Mouse (Mus musculus): ENCODE data around the gene Cpe. TPM values are rescaled to one million over a fixed set of nuclear protein-coding genes. Genes with fewer than 3 reads are reported as not detected.
A peak's percentile ranks its signal among the peaks of the same experiment; 100 is the strongest.

The Cpe gene
- total RNA-seq (2021), result 1,000 to 10,000 TPM; 2,160 to 2,285 TPM

DNA sequence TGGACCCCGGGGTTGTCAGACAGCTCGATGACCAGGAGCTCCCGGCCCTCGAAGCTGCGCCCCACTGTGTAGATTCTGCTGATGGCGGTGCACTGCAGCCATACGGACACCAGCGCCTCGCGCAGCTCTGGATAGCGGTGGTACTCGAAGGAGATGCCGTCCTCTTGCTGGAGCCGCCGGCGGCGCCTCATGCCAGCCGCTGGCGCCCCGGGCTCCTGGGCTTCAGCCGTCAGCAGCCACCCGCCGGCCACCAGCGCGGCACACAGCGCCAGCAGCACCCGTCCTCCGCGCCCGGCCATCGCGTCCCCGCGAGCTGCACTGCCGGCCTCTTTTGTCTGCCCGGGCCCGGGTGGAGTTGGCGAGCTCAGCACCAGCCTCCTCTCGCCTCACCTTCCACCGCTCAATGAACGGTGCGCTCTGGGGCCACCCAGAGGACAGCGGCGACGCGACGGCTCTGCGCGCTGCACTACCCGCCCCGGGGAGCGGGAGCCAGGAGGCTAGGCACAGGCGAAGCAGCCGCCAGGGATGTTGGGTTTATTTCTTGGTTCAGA lies at the start of gene Cpe:
TSS of gene Cpe (minus strand) at position 404 of the 551 bp plus-strand sequence.
- intact Hi-C loops (cut with DNase I), result loop anchor here (1.0 to 5.0 kb wide), 2 partner anchors 35 to 74 kb away; no protein-coding TSS in a partner anchor
- DNase-seq (ENCODE audit: low spot score in 2 of 2), result peak; percentile 89 to 91

DNA sequence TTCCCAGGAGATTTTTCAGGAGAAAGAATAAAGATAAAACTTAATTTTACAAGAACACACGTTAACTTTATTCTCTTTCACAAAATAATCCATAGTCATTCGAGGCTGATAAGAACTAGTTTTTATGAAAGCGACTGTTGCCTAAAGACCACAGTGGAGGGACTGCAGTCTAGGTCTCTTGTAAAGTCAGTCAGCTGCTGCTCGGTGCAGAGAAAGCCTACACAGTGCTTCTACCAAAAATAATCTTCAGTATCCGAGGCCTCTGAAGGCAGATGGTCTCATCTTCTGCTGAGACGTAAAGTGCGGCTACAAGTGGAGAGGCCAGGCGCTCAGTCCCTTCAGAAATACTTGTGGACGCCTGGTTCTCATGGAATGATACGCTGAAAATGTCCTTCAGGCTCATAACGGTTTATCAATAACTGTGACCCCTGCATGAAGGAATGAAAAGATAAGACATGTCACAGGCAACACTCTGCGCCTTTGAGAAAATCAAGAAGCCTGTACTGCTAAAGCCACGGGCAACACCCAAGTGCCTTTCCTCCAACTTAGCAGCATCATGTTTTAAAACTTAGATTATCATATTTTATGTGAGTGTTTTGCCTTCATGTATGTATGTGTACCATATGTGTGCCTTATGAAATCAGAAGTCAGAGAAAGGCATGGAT lies 47.8 kb upstream of the Cpe start:
- no peak for DNase-seq (ENCODE audit: low spot score in 2 of 2)
- intact Hi-C loops (cut with DNase I), result no loop called here

DNA sequence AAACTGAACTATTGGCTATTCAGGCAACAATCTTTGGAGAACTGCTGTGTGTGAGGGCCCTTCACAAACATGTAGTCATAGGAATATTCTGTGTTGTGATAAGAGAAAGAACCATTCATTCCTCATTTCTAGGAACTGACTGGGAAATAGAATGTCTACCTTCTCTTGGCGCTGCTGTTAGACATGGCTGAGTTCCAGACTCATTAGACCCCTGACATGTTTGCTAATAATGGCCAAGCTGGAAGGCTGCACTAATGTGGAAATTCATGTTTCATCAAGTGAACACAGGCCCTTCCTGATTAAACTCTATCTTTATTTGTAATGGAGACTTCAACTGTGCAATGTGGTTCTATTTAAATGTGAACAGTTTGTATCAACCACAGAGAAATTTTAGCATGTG lies 46.1 kb upstream of the Cpe start:
- DNase-seq (ENCODE audit: low spot score in 2 of 2), result no peak
- intact Hi-C loops (cut with DNase I), result no loop called here

DNA sequence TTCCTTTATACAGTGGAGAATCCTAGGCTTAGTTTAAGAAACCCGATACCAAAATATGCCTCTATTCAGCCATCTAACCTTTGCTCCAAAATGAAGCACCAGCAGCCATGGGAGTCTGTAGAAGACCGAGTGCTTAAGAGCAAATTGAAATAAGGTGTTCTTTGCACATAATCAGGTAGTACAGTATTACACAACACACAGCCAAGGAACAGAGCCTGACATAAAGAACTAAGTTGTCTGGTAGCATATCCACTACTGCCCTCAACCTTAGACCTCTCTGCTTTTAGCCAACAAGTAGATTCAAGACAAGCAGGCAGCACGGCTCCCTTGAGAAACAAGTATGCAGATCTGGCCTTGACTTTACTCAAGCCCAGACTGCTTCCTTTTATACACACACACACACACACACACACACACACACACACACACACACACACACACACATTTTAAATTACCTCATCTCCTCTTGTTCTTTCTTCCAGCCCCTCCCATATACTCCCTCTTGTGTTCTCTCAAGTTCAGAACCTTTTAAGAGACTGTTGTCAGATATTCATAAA lies 44.0 kb upstream of the Cpe start:
- intact Hi-C loops (cut with DNase I), result no loop called here
- DNase-seq (ENCODE audit: low spot score in 2 of 2), result no peak

DNA sequence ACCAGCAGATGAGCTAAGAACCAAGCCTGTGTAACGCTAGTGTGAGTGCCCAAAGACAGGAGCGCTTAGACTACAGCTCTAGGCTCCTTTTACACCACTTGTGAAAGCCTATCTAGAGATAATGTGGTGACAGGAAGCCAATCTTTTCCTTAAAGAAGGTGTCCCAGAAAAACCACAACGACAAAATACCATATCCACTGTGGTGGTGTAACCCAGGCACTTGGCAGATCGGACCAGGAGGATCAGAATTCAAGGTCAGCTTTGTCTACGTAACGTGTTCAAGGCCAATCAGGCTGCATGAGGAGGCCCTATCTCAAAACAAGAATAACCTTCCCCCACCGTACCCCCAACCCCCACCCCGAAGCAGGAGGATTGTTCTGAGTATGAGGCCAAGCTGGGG lies 42.3 kb upstream of the Cpe start:
- intact Hi-C loops (cut with DNase I), result no loop called here
- no peak for DNase-seq (ENCODE audit: low spot score in 2 of 2)

DNA sequence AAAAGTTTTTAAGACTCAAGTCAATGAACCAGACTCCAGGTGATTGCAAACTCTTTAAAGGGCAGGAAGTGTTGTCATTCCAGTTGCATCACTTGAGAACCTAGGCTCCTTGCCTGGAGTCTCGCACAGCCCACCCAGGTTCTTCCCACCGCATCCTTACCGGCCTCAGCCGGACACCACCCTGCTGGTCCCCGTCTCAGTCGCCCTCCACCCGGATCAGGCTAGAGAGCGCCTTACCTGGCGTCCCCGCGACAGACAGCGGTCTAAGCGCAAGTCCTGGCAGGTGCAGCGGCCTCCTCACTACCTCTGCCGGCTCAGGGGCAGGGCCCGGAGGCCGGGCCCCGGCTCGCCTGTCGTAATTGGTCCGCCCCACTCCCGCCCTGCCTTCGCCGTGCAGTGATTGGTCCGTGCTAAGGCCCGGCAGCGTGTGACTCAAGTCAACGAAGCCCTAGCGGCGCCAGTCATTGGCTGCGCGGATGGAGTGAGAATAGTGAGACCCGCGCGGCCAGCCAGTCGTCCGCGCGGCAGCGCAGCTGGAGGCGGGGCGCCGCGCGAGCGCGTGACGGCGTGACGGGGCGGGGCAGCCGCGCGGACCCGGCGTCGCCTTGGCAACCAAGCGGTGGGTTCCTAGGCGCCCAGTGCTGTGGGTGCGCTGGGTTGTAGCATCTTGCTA lies 40.6 kb upstream of the Cpe start, which contains the start of gene Msmo1:
TSS of gene Msmo1 (minus strand) at position 522 of the 673 bp plus-strand sequence.
- DNase-seq (ENCODE audit: low spot score in 2 of 2), result peak; percentile 98
- intact Hi-C loops (cut with DNase I), result no loop called here

DNA sequence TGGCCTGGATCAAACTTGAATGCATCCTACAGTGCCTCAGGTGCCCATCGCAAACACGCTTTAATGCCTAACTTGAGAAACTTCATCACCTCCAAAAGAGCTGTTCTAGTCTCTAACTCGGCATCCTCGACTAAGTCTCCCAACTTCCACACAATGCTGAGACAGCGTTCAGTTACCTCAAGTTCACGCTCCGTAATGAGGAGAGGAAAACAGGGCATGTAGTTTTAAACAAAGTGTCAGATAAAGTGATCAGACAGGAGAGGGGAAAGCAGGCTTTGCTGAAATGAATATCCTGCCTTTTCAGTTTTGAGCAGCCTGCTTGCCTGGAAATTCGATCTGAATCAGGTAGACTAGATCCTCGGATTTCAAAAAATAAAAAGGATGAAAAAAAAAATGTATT lies 39.7 kb upstream of the Cpe start:
- intact Hi-C loops (cut with DNase I), result no loop called here
- no peak for DNase-seq (ENCODE audit: low spot score in 2 of 2)

DNA sequence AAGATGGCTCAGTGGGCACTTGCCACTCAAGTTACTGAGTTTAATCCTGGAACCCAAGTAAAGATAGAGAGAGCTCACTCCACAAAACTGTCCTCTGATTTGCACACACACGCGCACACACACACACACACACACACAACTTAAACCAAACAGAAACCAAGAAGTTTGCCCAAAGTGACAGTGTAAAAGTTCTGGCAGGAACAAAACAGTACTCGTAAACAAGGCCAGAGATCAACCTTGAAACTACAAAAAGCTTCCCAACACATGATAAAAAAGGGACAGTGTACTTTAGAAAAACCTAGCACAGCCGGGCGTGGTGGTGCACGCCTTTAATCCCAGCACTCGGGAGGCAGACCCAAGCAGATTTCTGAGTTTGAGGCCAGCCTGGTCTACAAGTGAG lies 35.3 kb upstream of the Cpe start:
- no peak for DNase-seq (ENCODE audit: low spot score in 2 of 2)
- intact Hi-C loops (cut with DNase I), result no loop called here

DNA sequence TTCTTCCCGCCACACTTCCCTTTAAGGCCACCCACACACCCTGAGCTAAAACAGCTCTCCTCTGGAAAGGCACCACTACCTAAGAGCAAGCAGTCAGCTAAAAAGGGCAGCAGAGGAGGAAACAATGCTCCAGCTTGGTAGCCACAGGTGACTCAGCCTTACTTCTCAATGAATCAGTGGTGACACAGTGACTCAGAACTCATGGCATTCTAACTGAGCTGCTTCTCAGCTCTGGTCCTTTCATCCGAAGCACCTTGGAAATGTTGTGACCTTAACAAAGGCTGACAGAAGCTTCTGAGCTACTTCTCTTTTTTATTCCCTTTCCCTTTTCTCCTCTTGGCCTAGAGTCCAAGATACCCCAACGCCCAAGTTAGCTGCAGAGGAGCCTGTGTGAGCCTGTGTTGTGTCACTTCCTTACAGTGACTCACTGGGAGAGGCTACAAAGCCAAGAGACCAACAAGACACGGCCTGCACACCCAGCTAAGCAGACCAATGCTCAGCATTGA lies 33.4 kb upstream of the Cpe start:
- DNase-seq (ENCODE audit: low spot score in 2 of 2), result no peak

DNA sequence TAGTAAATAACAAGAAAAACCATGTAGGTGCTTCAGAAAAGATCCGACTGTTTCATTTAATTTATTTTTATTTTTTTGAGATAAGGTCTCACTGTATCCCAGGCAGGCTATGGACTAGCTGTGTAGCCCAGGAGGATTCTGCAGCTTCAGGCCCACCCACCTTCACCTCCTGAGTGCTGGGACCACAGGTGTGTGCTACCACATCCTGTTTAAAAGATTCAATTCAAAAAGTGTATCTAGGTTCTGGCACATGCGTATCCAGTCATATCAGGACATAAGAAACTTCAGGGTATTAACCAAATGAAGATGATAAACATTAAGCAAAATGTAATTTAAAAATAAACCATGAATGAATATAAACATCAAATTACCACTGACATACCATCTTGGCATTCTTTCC lies 30.4 kb upstream of the Cpe start:
- intact Hi-C loops (cut with DNase I), result no loop called here
- DNase-seq (ENCODE audit: low spot score in 2 of 2), result no peak

More for the DNA sequence above, 33.4 kb upstream of the Cpe start:
- intact Hi-C loops (cut with DNase I), result no loop called here

DNA sequence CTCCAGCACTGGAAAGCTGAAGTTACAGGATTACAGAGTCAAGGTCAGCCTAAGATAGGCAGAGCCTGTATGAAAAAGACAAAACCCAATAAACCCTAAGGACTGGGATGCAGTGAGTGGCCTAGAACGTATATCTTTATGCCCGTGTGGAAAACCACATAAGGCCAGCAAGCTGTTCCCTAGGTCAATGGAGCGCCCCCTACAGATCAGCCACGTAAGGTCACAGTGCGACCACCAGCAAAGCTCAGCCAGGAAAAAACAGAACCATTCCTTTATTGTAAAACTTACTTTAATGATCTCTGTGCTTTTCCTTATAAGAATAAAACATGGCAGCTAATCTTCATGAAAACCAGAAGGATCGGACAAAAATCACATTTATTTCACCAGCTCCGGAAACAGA lies 25.0 kb upstream of the Cpe start:
- intact Hi-C loops (cut with DNase I), result no loop called here
- no peak for DNase-seq (ENCODE audit: low spot score in 2 of 2)

DNA sequence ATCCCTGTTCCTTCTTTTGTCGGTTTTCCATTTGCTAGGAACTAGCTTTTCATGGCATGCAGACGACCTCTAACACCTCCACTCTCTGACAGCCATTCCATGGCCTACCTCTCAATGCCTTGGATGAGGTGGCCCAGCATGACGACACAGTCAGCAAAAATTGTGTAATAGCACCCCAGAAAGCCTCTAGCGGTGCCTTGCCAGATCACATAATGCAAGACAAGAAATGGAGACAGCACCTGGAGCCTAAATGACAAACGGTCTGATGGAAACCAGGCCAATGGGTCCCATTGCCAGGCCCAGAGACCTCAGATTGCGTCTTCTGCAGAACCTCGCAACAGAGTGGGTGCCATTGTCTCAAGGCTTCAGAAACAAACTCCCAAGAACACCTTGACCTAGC lies 19.6 kb upstream of the Cpe start:
- DNase-seq (ENCODE audit: low spot score in 2 of 2), result no peak
- intact Hi-C loops (cut with DNase I), result no loop called here

DNA sequence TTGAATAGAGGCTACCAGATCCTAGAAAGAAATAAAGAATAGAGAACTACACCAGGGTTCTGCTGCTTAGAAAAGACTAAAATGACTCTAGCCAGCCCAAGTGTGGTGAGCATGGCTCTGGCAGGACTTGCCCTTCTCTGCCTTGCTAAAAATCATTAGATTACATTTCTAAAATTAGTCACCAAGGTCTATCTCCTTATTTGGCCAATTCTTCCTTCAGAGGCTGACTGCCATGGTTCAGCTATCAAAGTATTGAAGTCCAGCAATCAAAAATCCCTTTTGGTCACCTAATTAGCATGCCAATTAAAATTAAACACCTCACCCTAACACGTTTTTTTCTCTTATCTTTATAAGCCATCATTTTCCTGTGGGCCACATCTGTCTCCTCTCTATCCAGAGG lies 18.7 kb upstream of the Cpe start:
- DNase-seq (ENCODE audit: low spot score in 2 of 2), result no peak
- intact Hi-C loops (cut with DNase I), result no loop called here

DNA sequence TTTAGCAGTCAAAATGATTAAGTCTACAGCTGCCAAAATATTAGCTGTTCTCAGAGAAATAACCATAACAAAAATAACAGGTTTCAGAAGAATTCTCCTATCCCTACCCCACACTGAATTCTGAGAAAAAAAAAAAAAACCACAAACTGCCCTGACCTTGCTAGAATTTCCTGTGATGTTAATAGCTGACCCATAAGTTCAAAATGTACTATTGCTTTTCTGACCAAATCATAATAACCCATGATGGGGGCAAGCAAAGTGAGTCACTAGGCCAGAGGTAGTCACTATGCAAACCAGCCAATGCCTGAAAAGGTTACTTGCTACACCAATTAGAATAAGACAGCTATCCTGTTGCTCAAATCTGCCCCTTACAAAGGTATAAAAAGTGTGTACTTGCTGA lies 14.6 kb upstream of the Cpe start:
- intact Hi-C loops (cut with DNase I), result no loop called here
- DNase-seq (ENCODE audit: low spot score in 2 of 2), result no peak

DNA sequence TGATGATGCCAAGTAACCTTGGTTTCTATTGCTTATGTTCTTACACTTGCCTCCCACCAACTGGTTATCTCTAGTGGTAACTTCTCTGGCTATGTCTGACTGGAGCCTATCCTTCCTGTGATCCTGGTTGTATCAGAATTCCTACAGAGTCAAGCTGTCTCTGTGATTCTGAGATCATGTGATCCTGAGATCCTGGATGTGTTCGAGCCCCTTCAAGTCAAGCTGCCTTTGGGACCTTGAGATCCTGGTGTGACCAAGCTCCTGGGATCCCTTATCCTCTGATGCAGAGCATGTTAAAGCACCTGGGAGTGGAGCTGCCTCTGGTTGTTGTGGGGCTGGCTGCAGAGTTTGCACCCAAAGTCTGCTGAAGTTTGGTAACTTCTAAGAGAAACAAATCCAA lies 10.3 kb upstream of the Cpe start:
- intact Hi-C loops (cut with DNase I), result no loop called here
- DNase-seq (ENCODE audit: low spot score in 2 of 2), result no peak

DNA sequence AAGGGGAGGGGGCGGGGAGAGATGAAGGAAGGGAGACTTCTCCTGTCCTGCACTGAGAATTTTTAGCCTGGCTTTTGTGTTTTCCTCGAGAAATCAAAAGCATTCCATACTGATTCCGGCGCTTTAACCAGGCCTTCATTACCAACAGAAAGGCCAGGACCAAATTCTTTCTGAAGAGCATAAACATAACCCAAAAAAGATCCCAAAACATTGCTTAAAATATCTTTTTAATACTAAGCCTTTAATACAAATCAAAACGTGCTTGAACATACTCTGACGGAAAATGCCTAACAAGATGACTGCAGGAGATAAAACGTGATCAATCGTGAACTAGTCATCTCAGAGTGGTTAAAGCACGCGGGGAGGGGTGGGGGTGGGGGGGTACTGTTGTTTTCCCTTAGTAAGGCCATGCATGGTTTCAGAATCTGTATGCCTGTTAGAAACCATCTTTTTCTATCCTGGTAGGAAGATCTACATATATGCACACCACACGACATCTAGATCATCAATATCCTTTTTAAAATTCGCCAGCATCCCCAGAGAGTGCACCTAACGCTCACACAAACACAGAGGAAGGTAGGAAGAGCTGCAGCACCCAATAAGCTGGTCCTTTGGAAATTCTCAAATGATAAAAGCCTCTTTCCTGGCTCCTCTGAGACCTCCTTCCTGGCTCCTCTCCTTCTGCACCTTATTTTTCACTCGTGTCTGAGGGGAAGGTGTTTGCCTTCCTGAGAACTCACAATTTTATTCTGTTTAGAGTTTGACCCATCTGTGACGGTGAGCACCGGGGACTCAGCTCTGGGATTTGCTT lies 1.1 kb downstream of the Cpe start:
- intact Hi-C loops (cut with DNase I), result loop anchor here (1.0 to 5.0 kb wide), 2 partner anchors 34 to 73 kb away; no protein-coding TSS in a partner anchor
- peak; percentile 23 to 35 for DNase-seq (ENCODE audit: low spot score in 2 of 2)

DNA sequence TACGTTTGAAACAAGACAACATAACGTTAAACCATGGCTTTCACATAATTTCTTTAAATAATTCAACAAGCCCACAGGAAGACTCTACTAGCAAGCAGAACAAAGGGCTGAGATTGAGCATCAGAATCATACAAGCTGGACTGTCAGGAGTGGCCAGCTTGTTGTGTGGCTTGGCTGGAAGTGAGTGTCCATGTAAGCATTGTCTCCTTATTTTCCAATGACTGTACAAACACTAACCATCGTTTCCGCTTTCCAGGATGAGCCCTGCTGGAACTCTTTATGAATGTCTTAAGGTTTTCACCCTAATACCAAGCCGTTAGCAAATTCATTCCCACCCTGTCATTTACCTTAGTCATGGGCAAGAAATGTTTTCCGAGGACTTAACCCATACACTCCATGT lies 2.0 kb downstream of the Cpe start:
- no peak for DNase-seq (ENCODE audit: low spot score in 2 of 2)
- intact Hi-C loops (cut with DNase I), result loop anchor here (5.0 kb wide), 1 partner anchor 34 kb away; no protein-coding TSS in a partner anchor

DNA sequence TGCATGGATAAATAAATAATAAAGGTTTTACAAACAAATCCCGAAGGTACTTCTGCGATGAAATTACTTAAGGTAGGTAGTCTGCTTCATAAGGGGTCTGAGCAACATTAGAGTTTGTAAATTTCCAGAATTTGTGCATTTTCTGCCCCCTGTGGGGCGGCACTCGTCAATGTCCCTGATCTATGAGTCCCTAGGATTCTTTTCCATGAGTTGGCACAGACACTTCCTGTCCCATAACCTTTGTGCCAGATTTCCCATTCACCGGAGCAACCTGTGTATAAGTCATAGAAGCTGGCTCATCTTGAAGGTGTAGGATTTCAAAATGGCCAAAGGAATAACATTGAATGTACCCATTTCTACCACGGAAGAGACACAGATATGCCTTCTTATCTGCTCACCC lies 2.5 kb downstream of the Cpe start:
- no peak for DNase-seq (ENCODE audit: low spot score in 2 of 2)
- intact Hi-C loops (cut with DNase I), result loop anchor here (5.0 kb wide), 1 partner anchor 33 kb away; no protein-coding TSS in a partner anchor

DNA sequence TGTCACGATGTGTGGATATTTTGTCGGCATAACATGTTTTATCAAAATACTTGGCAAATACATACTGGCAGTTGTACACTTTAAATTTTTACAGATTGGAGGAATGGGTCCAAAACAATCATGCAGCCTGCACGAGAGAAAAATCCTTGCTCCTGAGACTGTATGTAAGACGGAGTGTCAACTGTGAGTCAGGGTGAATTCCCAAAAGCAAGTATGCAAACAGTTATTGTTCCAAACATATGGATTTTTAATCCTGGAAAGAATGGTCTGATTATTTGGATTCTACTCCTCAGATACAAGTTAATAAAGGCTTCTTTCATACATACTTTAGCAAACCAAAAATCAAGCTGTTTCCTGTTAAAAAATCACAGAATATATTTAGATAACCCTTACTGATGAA lies 4.1 kb downstream of the Cpe start:
- no peak for DNase-seq (ENCODE audit: low spot score in 2 of 2)
- intact Hi-C loops (cut with DNase I), result no loop called here

DNA sequence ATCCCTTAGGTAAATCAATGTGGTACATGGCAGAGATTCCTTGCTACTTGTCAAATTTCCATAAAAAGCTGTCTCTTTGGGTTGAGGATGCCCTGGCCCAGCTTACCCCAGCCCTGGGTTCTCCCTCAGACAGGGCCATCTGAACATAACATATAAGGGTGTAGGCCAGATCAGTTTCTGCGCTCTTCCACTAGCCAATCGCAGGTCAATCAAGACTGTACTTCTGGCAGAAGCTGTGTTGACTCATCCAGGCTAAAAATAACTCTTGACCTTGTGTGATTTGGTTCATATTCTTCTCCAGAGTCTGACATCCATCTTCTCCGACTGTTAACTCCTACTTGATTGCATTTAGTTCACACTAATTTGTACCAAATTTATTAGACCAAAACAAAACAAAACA lies 4.7 kb downstream of the Cpe start:
- intact Hi-C loops (cut with DNase I), result no loop called here
- DNase-seq (ENCODE audit: low spot score in 2 of 2), result no peak

All from left cerebral cortex, postnatal 36 days (tissue).